Mouse (Mus musculus): ENCODE data around the gene Gtf3c1.

DNA sequence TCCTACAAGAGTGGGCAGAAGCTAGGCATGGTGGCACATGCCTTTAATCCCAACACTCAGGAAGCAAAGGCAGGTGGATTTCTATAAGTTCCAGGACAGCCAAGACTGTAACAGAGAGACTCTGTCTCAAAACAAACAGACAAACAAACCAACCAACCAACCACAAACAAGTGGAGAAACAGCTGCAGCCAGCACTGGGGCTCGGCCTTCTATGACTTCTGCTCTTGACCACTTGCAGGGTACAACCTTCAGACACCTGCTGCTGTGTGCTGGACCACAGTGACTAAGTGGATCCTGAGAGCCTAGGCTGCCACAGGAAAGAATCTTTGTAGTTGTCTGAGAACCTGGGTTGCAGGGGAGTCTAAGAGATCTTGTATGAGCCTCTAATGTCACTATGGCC lies 58.6 kb downstream of the Gtf3c1 start:
- TF ChIP-seq CTCF (IDR thresholded peaks at IDR 0.05; ENCODE audit: low read depth, low read length) (no peak), GATA1 (IDR thresholded peaks at IDR 0.05; ENCODE audit: borderline replicate concordance, low read length) (no peak), TAL1 (conservative IDR thresholded peaks at IDR 0.05; ENCODE audit: low read depth, low read length) (no peak)

Data from G1E (cell line).